Mouse (Mus musculus): Measurements from ENCODE around the gene Ints3.
A peak's percentile ranks its signal among the peaks of the same experiment; 100 is the strongest.

Gene Ints3

GRCm38 (mm10) chr3:90445417-90446200 lies 12.2 kb upstream of the Ints3 start:
- no peak for DNase-seq (ENCODE audit: low read depth, low spot score)

- no peak for DNase-seq (ENCODE audit: low read depth, low spot score)
Measured at GRCm38 (mm10) chr3:90443977-90444376, 10.6 kb upstream of the Ints3 start.

- no peak for DNase-seq (ENCODE audit: low read depth, low spot score)
Measured at GRCm38 (mm10) chr3:90440756-90441155, 7.3 kb upstream of the Ints3 start.

GRCm38 (mm10) chr3:90437131-90437530 lies 3.7 kb upstream of the Ints3 start:
- DNase-seq (ENCODE audit: low read depth, low spot score) = no peak

GRCm38 (mm10) chr3:90434073-90434730 lies 780 bp upstream of the Ints3 start:
- no peak for DNase-seq (ENCODE audit: low read depth, low spot score)

- peak; percentile 46 for DNase-seq (ENCODE audit: low read depth, low spot score)
Measured at GRCm38 (mm10) chr3:90432811-90433219, 607 bp downstream of the Ints3 start.

- DNase-seq (ENCODE audit: low read depth, low spot score) = no peak
Measured at GRCm38 (mm10) chr3:90432348-90432747, 1.1 kb downstream of the Ints3 start.

GRCm38 (mm10) chr3:90429576-90429975 lies 3.8 kb downstream of the Ints3 start:
- no peak for DNase-seq (ENCODE audit: low read depth, low spot score)

GRCm38 (mm10) chr3:90428186-90428585 lies 5.2 kb downstream of the Ints3 start:
- DNase-seq (ENCODE audit: low read depth, low spot score) = no peak

- no peak for DNase-seq (ENCODE audit: low read depth, low spot score)
Measured at GRCm38 (mm10) chr3:90427574-90427973, 5.8 kb downstream of the Ints3 start.

GRCm38 (mm10) chr3:90425499-90425898 lies 7.9 kb downstream of the Ints3 start:
- no peak for DNase-seq (ENCODE audit: low read depth, low spot score)

- no peak for DNase-seq (ENCODE audit: low read depth, low spot score)
Measured at GRCm38 (mm10) chr3:90423549-90423948, 9.9 kb downstream of the Ints3 start.

GRCm38 (mm10) chr3:90420696-90421095 lies 12.7 kb downstream of the Ints3 start:
- DNase-seq (ENCODE audit: low read depth, low spot score) = no peak

- DNase-seq (ENCODE audit: low read depth, low spot score) = no peak
Measured at GRCm38 (mm10) chr3:90413011-90413396, 20.4 kb downstream of the Ints3 start.

GRCm38 (mm10) chr3:90412312-90413010 lies 21.0 kb downstream of the Ints3 start:
- no peak for DNase-seq (ENCODE audit: low read depth, low spot score)

- DNase-seq (ENCODE audit: low read depth, low spot score) = no peak
Measured at GRCm38 (mm10) chr3:90408721-90409120, 24.7 kb downstream of the Ints3 start.

- no peak for DNase-seq (ENCODE audit: low read depth, low spot score)
Measured at GRCm38 (mm10) chr3:90406414-90406813, 27.0 kb downstream of the Ints3 start.

GRCm38 (mm10) chr3:90404609-90405008 lies 28.8 kb downstream of the Ints3 start:
- no peak for DNase-seq (ENCODE audit: low read depth, low spot score)

GRCm38 (mm10) chr3:90404121-90404520 lies 29.3 kb downstream of the Ints3 start:
- no peak for DNase-seq (ENCODE audit: low read depth, low spot score)

GRCm38 (mm10) chr3:90400993-90401392 lies 32.4 kb downstream of the Ints3 start:
- DNase-seq (ENCODE audit: low read depth, low spot score) = no peak

- DNase-seq (ENCODE audit: low read depth, low spot score) = no peak
Measured at GRCm38 (mm10) chr3:90395629-90396028, 37.8 kb downstream of the Ints3 start.

- DNase-seq (ENCODE audit: low read depth, low spot score) = no peak
Measured at GRCm38 (mm10) chr3:90392661-90393060, 40.8 kb downstream of the Ints3 start.

- DNase-seq (ENCODE audit: low read depth, low spot score) = no peak
Measured at GRCm38 (mm10) chr3:90391941-90392340, 41.5 kb downstream of the Ints3 start.

All from c-Kit-negative CD71-positive TER-119-positive erythroid progenitor cells, embryonic 14.5 days (primary cell).